In the genomic region with DNA sequence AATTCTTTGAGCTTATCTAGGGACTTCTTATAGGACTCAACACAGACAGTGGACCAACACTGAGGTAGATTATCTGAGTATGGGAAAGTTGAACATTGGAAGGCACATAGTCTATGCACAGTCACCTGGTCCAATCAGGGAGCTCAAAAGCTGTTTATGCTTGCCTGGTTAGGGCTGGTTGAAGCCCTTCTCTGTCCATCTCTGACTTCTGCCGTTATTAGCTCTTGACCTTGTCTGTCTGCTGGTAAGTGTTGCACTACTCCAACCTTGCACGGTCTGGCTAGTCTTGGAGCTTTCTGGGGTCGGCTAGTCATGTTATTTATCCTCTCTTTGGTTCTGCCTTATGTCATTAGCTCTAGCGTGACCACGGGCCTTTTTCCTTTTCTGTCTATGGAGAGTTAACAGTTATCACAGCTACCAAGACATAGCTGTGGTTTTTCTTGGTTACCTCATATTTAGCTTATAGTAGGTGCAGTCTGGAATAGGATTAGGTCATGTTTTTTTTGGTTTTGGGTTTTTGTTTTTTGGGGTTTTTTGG, we compare ENCODE assay signal across 9 mouse cellular contexts. TPM values are rescaled to one million over a fixed set of nuclear protein-coding genes. Genes with fewer than 3 reads are reported as not detected.
A peak's percentile ranks its signal among the peaks of the same experiment; 100 is the strongest.
DNase-seq lines count a peak whose midpoint lies in the region; ATAC-seq lines count a peak whose summit lies in the region.
"Had no signal": no experiment of that assay in that cellular context is flagged by ENCODE, and none has a peak within 500 bp of the region (broad histone marks: within the 10 kb centered on the region; RNA-seq: fewer than 3 reads in every experiment).

Gene Acot3, plus strand, starts transcription at position 208 of the 538 bp plus-strand sequence.

- H3K27me3 ChIP-seq in megakaryocyte, embryonic 14.5 days (replicated peaks): peaks cover 47% of the 10 kb centered on the region
- H3K27me3 ChIP-seq in limb, embryonic 15.5 days: peaks cover 16% of the 10 kb centered on the region
- H3K27me3 ChIP-seq in neural tube, embryonic 15.5 days (replicated peaks): peaks cover 18% of the 10 kb centered on the region

- H3K4me1 ChIP-seq in megakaryocyte, embryonic 14.5 days: peaks cover 50% of the 10 kb centered on the region
- H3K4me1 ChIP-seq in limb, embryonic 15.5 days: peaks cover 6% of the 10 kb centered on the region
- H3K4me1 ChIP-seq in neural tube, embryonic 15.5 days: peaks cover 11% of the 10 kb centered on the region

- intact Hi-C loops in heart, postnatal 10 days (cut with DNase I): no loop called here

- no peaks in the 10 kb centered on the region for H3K36me3 ChIP-seq in megakaryocyte, embryonic 14.5 days (replicated peaks; ENCODE audit: low read length)
- H3K36me3 ChIP-seq in limb, embryonic 15.5 days: no peaks in the 10 kb centered on the region
- no peaks in the 10 kb centered on the region for H3K36me3 ChIP-seq in neural tube, embryonic 15.5 days

- H3K27ac ChIP-seq in limb, embryonic 15.5 days: no peak within 1 kb of the TSS
- H3K27ac ChIP-seq in neural tube, embryonic 15.5 days (replicated peaks): no peak within 1 kb of the TSS

- no peak within 1 kb of the TSS for H3K9ac ChIP-seq in limb, embryonic 15.5 days
- no peak within 1 kb of the TSS for H3K9ac ChIP-seq in neural tube, embryonic 15.5 days (replicated peaks)

- DNase-seq in heart, adult 11 months: peak; percentile 71
- no peak for DNase-seq in heart, postnatal 10 days
- DNase-seq in c-Kit-positive CD71-positive TER-119-positive erythroid progenitor cells, embryonic 14.5 days (ENCODE audit: low spot score): no peak
- DNase-seq in left cerebral cortex, adult 8-10 months (ENCODE audit: low spot score in 2 of 2): no peak
- DNase-seq: cerebellum, adult 2 months had no signal

- H3K4me3 ChIP-seq in megakaryocyte, embryonic 14.5 days (replicated peaks): peak within 1 kb of the TSS; percentile 23
- peak within 1 kb of the TSS; percentile 43; the same call in 1 of the 2 replicates for H3K4me3 ChIP-seq in limb, embryonic 15.5 days
- H3K4me3 ChIP-seq in neural tube, embryonic 15.5 days (replicated peaks): peak within 1 kb of the TSS; percentile 47

- peaks cover 8% of the 10 kb centered on the region; the same call in 1 of the 2 replicates for H3K9me3 ChIP-seq in megakaryocyte, embryonic 14.5 days
- H3K9me3 ChIP-seq in limb, embryonic 15.5 days: no peaks in the 10 kb centered on the region; the same call in 1 of the 2 replicates
- H3K9me3 ChIP-seq in neural tube, embryonic 15.5 days (replicated peaks): 0 out of 2 replicates have a peak, but pooled peaks cover 4% of the 10 kb centered on the region

- ATAC-seq in megakaryocyte, adult 5-6 weeks (ENCODE audit: poor library complexity, severe bottlenecking): no peak
- no peak for ATAC-seq in limb, embryonic 15.5 days (ENCODE audit: insufficient number of reproducible peaks, low FRiP score, low TSS enrichment, low read depth)
- no peak for ATAC-seq in neural tube, embryonic 15.5 days (ENCODE audit: low FRiP score)

- H3K4me2 ChIP-seq in limb, embryonic 15.5 days: no peak within 1 kb of the TSS
- H3K4me2 ChIP-seq in neural tube, embryonic 15.5 days: peak within 1 kb of the TSS; percentile 82

- 77% methylated on average over 5 of the region's 5 CpGs for WGBS in limb, embryonic 15.5 days
- 83% methylated on average over 5 of the region's 5 CpGs for WGBS in neural tube, embryonic 15.5 days

RNA-seq across cellular contexts. Expression of gene Acot3, which starts in this region (rescaled TPM):
- total RNA-seq in heart, postnatal 10 days (2021): 1 to 10 TPM; 2.6 to 3.7 TPM
- polyA plus RNA-seq in megakaryocyte, embryonic 14.5 days (2012; ENCODE audit: insufficient read depth, low replicate concordance): not detected in 2 replicates
- total RNA-seq in megakaryocyte, adult 5-6 weeks (2015): not detected in 2 replicates
- total RNA-seq in megakaryocyte, adult 5-6 weeks (2017): not detected in 2 replicates
- polyA plus RNA-seq in limb, embryonic 15.5 days (2015; fragmentation: Nextera tagmentation; extraction: Ambion mirVana): not detected in 2 replicates
- 0.80 and 1.1 TPM in 2 replicates for polyA plus RNA-seq in neural tube, embryonic 15.5 days (2015; fragmentation: Nextera tagmentation; extraction: Ambion mirVana)
- 1 to 10 TPM; 2.0 to 3.2 (median 2.5) TPM for total RNA-seq in left cerebral cortex, adult 8-10 months (2022)
